Mouse (Mus musculus): ENCODE data around the gene Ddx19a.
"Not testable (repeated sequence)": the region's sequence is repeated elsewhere in the genome, so short reads cannot be mapped to it uniquely, and the experiment has no call there.

Ddx19a gene

DNA sequence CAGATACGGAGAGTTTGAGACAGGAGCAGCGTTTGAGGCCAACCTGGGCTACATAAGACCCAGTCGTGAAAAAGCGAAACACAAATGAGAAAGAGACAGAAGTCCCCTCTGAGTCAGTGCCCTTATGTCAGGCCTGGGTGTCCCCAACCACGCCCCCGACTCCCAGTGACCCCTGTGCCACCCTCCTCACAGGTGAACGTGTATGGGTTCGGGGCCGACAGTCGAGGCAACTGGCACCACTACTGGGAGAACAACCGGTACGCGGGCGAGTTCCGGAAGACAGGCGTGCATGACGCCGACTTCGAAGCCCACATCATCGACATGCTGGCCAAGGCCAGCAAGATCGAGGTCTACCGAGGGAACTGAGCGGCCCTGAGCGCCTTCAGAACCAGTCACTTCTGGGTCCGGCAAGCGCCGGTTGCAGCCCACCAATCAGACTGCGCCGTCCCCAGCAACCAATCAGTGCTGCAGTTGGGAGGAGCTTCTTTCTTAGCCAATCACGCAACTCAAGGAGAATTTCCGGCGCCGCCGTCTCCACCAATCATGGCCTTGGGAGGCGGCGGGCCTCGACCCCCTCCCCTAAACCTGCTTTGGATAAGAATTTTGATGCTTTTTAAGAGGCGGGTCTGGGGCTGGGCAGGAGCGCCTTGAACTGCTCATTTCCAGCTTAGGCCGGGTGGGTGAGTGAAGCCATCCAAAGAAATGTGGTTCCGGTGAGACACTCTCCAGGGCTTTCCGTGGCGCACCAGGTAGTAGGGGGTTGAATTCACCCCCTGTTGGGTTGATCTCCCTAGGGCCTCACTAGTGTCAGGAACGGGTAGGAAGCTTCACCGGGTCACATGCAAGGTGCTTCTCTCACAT is 27.5 kb downstream of the Ddx19a start:
- peak; percentile 90 to 95 for DNase-seq

DNA sequence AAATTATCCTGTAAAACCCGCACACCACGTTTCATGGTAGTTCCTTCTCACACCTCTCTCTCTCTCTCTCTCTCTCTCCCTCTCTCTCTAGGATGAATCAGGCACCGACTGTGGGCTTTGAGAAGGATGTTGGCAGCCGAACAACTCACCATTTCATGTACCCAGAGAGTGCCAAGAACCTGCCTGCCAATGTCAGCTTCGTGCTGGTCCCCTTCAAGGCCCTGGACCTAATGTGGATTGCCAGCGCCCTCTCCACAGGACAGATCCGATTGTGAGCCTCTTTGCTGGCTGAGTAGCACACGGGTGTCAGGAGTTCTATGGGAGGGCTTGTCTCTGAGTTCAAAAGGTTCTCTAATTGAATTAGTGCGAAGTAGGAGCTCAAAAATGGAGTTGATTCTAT is 30.3 kb downstream of the Ddx19a start:
- DNase-seq = no peak

DNA sequence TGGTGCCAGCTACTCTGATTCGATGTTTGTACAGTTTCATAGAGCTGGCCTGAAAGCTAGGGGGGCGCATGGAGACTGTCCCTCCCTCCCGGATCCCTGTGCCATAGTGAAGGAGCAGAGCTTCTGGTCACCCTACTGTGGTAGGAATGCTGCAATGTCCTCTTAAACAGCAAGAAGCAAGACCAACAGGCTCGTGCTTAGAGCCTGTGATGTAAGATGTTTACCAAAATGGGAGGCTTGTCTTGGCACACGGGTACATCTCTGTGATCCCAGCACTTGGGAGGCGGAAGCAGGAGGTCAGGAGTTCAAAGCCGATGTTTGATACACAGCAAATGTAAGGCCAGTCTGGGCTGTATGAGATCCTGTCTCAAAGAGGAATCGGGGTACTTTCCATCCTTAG is 31.0 kb downstream of the Ddx19a start:
- peak in 1 of 2 experiments; percentile 38 for DNase-seq

DNA sequence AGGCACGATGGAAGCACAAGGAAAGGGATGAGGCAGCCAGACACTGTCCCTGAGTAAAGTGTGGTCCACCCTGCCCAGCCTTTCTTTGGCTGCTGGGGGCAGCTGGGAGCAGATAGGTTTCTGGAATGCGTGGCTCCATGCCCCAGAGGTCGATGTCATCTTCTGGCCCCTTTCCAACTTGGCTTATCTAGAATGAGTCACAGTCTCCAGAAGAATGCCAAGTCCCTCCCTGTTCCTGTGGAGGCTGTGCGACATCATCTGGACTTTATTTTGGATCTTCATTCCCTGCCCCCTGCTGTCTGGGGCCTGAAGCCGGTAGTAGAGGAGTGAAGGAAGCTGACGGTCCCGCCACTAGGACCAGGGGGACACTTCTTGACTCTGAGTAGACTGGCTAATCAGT is 32.0 kb downstream of the Ddx19a start:
- peak; percentile 70 to 77 for DNase-seq

DNA sequence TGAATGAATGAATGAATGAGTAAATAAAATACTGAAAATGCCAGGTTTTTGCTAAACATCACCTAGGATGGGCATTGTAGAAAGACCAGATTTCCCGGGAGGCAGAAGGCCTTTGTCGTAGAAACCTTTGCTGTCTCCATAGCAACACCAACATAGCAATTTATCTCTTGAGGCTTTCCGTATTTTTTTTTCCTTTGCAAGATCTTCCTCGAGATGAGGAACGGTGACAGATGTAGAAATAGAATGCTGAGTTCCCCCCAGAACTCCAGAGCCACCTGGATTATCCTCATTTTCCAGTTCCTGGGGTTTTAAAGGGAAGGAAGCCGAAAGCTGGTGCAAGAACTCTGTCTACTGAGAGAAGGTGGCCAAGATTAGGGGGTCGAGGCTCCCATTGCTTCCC is 32.9 kb downstream of the Ddx19a start:
- DNase-seq = no peak

DNA sequence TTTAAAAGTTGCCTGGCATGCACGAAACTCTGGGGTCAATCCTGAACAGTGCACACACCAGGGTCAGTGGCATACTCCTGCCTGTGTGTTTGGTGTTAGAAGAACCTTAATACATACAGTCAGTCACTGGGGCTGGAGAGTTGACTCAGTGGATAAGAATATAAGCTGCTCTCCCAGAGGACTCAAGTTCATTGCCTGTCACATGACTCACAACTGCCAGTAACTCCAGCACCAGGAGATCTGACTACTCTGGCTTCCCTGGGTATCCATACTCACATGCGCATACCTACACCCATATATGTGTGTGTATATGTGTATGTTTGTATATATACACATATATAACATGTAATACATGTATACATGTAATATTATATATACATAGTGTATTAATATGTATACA is 34.5 kb downstream of the Ddx19a start:
- no peak for DNase-seq

DNA sequence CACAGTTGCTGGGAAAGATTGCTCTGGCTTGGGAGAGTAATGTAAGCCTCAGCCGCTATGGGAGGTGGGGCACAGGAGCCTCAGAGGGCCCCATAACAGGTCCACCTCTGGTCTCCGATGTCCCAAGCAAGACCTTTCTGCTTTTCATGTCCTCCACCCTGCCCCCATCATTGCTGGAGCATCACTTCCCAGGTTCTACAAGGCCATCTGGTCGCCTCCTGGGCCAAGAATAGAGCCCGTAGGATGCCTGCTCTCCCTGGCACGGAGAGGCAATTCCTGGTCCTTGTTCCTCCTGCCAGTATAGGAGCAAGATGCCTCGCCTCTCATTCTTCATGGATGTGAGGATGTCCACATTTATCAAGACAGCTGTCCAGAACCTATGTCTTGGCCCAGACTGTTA is 37.7 kb downstream of the Ddx19a start:
- no peak for DNase-seq

DNA sequence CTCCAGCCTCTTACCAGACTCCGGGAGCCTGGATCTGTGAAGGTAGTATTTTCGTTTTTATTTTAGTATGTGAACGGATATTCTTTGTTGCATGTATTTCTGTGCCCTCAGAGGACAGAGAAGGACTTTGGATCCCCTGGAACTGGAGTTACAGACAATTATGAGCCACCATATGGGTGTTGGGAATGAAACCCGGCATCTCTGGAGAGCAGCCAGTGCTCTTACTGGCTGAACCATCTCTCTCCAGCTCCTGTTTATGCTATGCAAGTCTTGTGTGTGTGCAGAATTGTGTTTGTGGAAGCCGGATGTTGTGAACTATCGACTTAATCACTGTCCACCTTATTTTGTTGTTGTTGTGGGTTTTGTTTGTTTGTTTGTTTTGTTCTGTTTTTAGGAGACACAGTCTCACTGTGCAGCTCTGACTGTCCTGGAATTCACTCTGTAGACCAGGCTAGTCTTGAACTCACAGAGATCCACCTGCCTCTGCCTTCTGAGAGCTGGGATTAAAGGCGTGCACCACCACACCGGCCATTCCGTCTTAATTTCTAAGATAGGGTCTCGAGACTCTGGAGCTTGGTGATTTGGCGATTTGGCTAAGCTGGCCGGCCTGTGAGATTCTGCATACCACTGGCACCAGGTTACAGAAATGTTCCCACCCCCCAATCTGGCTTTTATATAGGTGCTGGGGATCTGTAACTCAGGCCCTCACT is 38.4 kb downstream of the Ddx19a start:
- DNase-seq = no peak

DNA sequence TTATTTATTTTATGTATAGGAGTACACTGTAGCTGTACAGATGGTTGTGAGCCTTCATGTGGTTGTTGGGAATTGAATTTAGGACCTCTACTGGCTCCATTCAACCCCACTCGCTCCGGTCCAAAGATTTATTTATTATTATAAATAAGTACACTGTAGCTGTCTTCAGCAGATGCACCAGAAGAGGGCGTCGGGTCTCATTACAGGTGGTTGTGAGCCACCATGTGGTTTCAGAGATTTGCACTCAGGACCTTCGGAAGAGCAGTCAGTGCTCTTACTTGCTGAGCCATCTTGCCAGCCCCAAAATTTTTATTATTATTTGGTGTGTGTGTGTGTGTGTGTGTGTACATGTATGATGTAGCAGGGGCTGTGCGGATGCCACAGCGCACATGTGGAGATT is 39.0 kb downstream of the Ddx19a start:
- DNase-seq = not testable (repeated sequence)

DNA sequence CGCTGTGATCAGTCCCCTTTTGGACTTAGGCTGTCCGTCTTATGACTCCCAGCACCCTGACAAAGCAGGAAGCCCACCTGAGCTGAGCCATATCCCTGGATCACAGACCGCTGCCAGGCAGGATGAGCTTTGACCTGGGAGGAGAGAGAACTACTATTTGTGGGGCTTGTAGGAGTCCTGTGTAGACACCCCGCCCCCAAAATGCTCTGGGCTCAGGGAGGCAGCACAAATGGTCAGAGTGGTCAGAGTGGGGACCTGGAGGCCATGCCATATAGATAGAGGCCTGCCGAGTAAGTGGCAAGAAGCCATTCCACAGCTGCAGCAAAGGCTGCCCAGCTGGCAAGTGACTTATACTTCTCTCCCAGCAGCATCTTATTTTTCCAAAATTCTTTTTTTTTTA is 39.5 kb downstream of the Ddx19a start:
- DNase-seq = no peak

DNA sequence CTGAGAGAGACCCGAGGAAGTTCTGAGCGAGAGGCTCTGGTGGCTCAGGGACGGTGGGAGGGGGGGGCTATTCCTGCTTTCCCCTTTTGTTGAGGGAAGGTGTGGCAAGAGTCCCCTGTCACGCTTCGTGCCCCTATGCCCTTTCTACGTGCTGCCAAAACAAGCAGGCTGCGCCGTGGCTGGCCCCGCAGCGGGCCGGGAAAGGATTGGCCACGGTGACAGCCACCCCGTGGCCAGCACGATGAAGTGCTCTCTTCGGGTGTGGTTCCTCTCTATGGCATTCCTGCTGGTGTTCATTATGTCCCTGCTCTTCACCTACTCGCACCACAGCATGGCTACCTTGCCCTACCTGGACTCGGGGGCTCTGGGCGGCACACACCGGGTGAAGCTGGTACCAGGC is 40.1 kb downstream of the Ddx19a start:
- DNase-seq = no peak

DNA sequence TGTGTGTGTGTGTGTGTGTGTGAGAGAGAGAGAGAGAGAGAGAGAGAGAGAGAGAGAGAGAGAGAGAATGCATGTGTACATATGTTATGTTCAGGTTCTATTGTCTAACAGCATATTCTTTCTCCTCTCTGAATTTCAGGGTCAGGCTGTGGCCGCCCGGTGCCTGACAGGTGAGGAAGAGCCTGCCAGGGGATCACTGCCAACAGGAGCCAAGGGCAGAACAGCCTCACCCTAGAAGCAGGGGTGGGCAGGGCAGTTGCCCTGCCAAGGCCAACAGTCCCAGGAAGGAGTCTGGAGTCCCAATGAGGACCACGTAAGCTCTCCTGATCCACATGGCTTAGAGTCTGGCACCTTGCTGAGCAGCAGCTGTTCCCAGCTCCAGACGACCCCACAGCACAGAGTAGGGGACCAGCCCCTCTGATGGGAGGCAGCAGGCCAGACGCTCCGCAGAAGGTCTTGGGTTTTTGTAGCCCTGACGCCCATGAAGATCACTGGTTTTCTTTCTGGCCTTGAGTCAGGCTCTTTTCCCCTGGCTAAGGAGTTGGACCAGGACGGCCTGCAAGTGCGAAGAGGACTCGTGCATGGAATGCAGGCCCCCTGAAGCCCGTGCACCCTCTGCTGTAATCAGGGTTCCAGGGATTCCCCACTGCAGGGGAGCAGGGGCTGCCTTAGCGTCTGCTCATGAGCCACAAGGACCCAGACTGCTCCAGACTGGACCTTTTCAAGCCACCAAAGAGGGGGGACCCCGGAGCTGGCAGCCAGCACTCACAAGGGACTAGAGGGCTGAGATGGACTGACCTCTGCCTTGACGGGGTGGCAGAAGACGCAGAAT is 40.8 kb downstream of the Ddx19a start:
- no peak for DNase-seq

DNA sequence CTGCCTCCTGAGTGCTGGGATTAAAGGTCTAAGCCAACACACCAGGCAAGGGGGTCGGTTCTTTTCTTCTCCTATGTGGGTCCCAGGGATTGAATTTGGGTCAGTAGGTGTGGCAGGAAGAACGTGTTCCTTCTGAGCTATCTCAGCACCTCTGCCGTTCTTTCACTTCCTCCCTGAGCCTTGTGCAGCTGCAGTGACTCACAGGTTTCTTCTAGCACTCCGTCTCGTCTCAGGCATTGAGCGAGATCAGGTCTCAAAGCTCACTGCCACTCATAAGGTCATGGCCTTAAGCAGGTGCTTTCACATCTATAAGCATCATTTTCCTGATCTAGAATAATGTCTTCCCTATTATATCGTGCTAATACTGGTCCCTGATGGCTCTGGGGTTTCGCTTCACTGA is 42.8 kb downstream of the Ddx19a start:
- DNase-seq = no peak

DNA sequence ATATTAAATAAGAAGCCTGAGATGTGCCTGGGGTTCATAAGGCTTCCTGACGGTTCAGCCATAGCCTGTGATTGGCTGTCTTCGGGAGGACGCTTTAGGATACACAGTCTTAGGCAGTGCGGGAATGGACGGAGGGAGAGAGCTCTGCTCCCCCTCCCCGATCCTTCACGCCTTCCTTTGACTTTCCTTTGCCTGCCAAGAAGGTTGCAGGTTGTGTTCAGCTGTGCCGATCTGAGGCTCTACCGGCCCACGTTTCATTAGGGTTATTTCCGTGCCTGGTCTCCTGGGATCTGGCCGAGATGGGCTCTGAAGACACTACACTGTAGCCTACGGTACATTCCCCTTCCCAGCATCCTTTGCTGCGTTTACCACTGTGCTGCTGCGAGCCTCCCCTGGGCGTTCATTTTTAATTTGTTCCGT is 47.5 kb downstream of the Ddx19a start:
- DNase-seq = peak in 1 of 2 experiments; percentile 46

DNA sequence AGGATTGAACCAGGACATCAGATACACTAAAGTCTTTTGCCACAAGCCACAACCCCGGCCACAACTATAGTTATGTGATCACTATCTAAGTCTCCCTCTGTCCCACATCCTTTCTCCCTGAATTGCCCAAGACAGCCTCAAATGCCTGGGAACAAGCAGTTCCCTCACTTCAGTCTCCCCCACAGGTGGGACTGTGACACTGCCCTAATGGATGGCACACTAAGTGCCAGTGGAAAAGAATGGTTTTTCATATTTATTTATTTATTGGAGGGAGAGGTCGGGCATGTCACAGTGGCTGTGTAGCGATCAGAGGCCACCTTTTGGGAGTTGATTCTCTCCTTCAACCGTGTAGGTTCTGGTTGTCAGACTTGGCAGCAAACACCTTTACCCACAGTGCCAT is 51.9 kb downstream of the Ddx19a start:
- DNase-seq = no peak

DNA sequence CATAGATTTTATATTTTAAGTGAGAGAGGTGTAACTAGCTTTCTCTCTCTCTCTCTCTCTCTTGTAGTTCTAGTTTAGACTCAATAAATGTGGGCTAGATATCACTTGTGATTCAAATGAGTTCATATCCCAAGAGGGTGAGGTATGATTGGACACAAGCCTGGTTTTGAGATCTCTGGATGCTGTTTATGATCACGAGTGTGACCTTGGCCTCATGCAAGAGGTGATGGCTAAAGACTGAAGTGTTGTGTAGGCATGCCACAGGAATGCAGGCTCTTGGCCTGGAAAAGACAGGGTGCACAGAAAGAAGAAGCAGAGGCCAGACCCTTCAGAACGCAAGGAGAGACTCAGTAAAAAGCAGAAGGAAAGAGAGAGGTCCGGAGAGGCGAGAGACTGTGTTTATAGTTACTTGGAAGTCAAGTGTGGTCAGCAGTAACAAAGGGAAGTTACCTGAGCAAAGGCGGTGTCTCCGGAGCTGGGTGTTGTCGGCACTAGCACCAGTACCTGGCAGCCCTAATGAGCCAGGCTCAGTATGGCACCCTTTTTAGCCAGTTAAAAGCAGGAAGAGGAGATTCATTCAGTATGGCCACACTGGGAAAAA is 53.2 kb downstream of the Ddx19a start:
- DNase-seq = no peak

DNA sequence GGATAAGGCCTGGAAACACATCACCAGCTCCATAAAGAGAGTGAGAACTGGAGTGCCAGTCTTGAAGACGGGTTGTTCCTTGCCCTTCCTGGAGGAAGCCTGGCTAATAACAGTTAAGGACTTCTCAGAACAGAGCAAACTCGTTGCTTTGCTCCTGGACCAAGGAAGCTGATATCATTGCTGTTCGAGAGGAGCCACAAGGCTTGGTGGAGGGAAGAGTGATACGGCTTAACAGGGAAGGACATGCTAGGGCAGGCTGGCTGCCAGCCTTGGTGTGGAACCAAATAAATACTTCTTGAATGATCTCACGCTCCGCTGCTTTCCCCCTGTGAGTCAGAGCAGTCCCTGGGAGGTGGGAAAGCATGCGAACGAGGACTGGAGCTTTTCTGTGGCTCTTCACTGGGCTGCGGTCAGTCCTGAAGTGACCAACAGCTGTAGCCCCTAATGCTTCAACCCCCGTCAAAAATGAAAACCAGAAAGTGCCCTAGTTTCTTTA is 56.1 kb downstream of the Ddx19a start:
- DNase-seq = peak; percentile 69 to 82

DNA sequence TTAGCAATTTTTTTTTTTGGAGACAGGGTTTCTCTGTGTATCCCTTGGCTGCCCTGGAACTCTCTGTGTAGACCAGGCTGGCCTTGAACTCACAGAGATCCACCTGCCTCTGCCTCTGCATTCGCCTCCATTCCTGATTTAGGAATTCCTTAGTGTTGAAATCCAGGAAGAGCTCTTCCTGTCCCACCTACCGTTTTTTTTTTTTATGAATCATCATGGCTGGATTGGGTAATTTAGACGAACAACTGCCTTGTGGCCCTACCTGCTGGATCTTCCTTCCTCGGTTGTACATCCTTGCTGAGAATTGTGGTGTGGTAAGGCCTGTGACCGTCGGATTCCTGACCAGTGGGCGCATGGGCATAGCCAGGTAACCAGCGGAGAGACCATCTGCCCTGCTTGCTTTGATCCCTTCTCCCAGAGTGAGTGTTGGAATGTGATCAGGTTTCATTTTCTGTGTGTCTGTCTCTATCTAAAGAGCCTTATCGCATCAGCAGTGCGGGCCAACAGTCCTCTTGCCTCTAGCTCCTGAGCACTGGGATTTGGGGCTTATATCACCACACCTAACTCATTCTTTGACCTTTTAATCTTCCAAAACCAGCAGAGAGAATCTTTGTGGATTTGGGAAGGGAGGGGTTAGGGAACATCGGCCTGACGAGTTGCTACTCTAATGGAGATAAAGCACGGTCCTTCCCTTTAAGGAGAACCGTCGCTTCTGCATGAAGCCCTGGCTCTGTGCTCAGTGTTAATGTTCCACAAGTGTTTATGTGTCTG is 56.7 kb downstream of the Ddx19a start:
- DNase-seq = no peak

DNA sequence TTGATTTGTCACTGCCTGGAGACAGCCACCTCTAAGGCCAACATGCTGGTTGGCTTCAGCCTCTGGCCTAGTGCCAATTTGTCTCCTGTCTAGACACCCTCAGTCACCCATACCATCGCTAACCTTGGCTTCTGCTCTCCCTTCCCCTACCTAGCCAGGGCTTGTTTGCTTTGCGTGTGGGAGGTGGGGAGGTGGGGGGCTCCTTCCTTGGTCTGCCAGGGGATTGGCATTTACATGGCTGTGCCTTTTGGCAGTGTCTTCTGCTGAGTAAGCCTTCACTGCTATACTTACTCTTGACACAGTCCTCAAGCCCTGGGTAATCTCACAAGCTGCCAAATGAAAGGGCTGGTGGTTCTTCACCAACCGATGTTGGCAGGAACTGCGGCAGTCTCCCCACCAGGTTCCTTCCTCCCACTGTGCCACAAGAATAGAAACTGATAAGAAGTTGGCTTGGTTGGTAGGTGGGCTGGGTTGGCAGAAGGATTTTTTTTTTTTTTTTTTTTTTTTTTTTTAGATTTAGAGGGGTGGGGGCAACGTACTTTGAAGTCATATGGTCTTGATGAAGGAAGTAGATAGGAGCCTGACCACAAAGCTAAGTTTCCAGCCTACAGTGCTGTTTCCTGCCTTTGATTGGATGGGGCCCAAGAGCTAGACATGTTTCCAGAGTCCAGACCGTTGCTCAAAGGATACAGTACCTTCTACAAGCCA is 58.6 kb downstream of the Ddx19a start:
- DNase-seq = peak; percentile 49 to 59

DNA sequence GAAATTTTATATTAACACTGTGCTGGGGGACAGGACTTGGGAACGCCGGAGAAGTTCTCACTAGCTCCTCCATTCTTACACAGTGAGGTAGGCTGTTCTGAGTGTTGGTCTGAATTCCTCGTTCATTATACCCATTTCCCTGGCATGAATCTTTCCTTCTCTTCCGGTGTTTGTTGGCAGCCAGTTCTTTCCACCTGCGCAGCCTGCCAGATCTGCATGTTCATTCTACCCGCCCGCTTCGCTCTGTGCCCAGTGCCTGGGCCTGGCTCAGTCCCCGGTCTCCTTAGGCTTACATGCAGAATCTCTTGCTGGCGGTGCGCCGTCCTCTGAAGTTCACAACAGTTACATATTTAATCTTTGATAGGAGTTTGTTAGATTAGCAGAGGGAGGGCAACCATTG is 61.4 kb downstream of the Ddx19a start:
- no peak for DNase-seq

DNA sequence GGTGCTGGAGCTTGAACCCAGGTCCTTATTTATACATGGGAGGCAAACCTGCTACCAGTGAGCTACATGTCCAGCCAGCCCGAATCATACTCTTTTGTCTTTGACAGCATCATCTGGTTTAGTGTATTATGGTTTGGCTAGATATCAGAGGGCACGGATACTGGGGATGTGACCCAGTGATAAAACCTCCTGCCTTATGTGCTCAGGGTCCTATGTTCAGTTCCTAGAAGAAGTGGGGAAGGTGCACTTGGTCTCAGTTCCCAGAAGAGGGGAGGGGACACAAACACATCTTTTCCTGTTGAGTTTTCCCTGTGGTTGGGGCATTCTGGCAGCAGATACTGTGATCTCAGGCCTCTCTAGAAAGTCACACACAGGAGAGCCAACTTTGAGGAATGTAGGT is 64.3 kb downstream of the Ddx19a start:
- no peak for DNase-seq
